Mouse (Mus musculus) CH12.LX (cell line): ENCODE data around the gene Gabrb1. TPM values are rescaled to one million over a fixed set of nuclear protein-coding genes. Genes with fewer than 3 reads are reported as not detected.

Source experiments
- DNase-seq: peaks from one replicate; pipeline ENCODE4 v3.0.0-alpha.2; 2013; ENCODE audit errors: extremely low read depth
- H3K27ac ChIP-seq: 2 replicates; pipeline ENCODE4 v1.5.1; 2012; ENCODE audit warnings: low read depth, mild to moderate bottlenecking, control low read depth, moderate library complexity; ENCODE audit not compliant: insufficient read depth
- H3K27me3 ChIP-seq: replicated peaks from 2 replicates; pipeline ENCODE3; 2012; ENCODE audit warnings: inconsistent platforms
- H3K36me3 ChIP-seq, 2 experiments: replicated peaks in 1 of 2; 2 replicates each; pipeline versions ENCODE3 to v1.6.1; 2012; ENCODE audit warnings: inconsistent platforms in 1 of 2, low read length in 1 of 2, mild to moderate bottlenecking in 1 of 2, mixed read lengths in 1 of 2, moderate library complexity in 1 of 2; ENCODE audit not compliant: control insufficient read depth in 1 of 2, insufficient read depth in 1 of 2
- H3K4me1 ChIP-seq, 2 experiments: 2 replicates each; pipeline ENCODE4 v1.6.1; 2012; ENCODE audit warnings: inconsistent platforms in 1 of 2, moderate library complexity in 1 of 2; ENCODE audit not compliant: insufficient read depth in 2 of 2, control insufficient read depth in 1 of 2
- H3K4me2 ChIP-seq: 2 replicates; pipeline ENCODE4 v1.6.1; 2012; ENCODE audit warnings: low read depth, mild to moderate bottlenecking, control low read depth; ENCODE audit not compliant: poor library complexity, insufficient read depth, severe bottlenecking
- H3K4me3 ChIP-seq, 3 experiments: fragments of 150-350 bp in 1 of 3; sonication (generic) in 1 of 3; replicated peaks in 1 of 3; 2 replicates each; pipeline versions ENCODE3 to v1.5.1; 2011 to 2012; ENCODE audit warnings: low read depth in 2 of 3, low read length in 2 of 3, mild to moderate bottlenecking in 2 of 3, moderate library complexity in 2 of 3, control low read depth in 1 of 3, improper control_type of control experiment in 1 of 3, inconsistent platforms in 1 of 3, mixed read lengths in 1 of 3; ENCODE audit not compliant: poor library complexity in 1 of 3
- H3K79me2 ChIP-seq: replicated peaks from 2 replicates; pipeline ENCODE4 v1.6.1; 2012; ENCODE audit warnings: mild to moderate bottlenecking, moderate library complexity; ENCODE audit not compliant: control insufficient read depth, poor library complexity, insufficient read depth, severe bottlenecking; ENCODE audit errors: extremely low read depth
- H3K9ac ChIP-seq: 2 replicates; pipeline ENCODE4 v1.6.1; 2012; ENCODE audit warnings: low read depth, mild to moderate bottlenecking, control low read depth, moderate library complexity; ENCODE audit not compliant: insufficient read depth
- H3K9me3 ChIP-seq: replicated peaks from 2 replicates; pipeline ENCODE3; 2012; ENCODE audit warnings: low read length, inconsistent platforms, mixed read lengths
- BHLHE40 ChIP-seq: IDR thresholded peaks from 2 replicates; pipeline ENCODE4 v1.6.1; 2011; ENCODE audit warnings: mild to moderate bottlenecking, low read depth, low read length, improper control_type of control experiment
- CHD2 ChIP-seq: IDR thresholded peaks from 2 replicates; pipeline ENCODE4 v1.6.1; 2011; ENCODE audit warnings: low read length, improper control_type of control experiment
- CTCF ChIP-seq, 2 experiments: IDR thresholded peaks in 1 of 2; conservative IDR thresholded peaks in 1 of 2; 2 replicates each; pipeline ENCODE4 v1.5.1; 2011 to 2012; ENCODE audit warnings: low read depth in 2 of 2, low read length in 2 of 2, improper control_type of control experiment in 1 of 2, inconsistent platforms in 1 of 2, mild to moderate bottlenecking in 1 of 2, moderate library complexity in 1 of 2
- ELF1 ChIP-seq: IDR thresholded peaks from 2 replicates; pipeline ENCODE4 v1.6.1; 2014; ENCODE audit warnings: low read depth, mild to moderate bottlenecking, inconsistent platforms, low read length, improper control_type of control experiment
- ETS1 ChIP-seq: conservative IDR thresholded peaks from 2 replicates; pipeline ENCODE4 v1.6.1; 2012; ENCODE audit warnings: low read depth, mild to moderate bottlenecking, inconsistent platforms, low read length, improper control_type of control experiment, moderate library complexity
- HCFC1 ChIP-seq: IDR thresholded peaks from 2 replicates; pipeline ENCODE4 v1.6.1; 2012; ENCODE audit warnings: low read depth, mild to moderate bottlenecking, inconsistent platforms, low read length, improper control_type of control experiment
- IRF4 ChIP-seq: IDR thresholded peaks from 2 replicates; pipeline ENCODE4 v1.6.1; 2014; ENCODE audit warnings: low read depth, mild to moderate bottlenecking, inconsistent platforms, low read length, improper control_type of control experiment
- JUN ChIP-seq: IDR thresholded peaks from 2 replicates; pipeline ENCODE4 v1.6.1; 2011; ENCODE audit warnings: low read depth, mild to moderate bottlenecking, low read length, improper control_type of control experiment, moderate library complexity; ENCODE audit not compliant: insufficient read depth
- JUND ChIP-seq: conservative IDR thresholded peaks from 2 replicates; pipeline ENCODE4 v1.6.1; 2011; ENCODE audit warnings: low read depth, low read length, improper control_type of control experiment
- KAT2A ChIP-seq: IDR thresholded peaks from 2 replicates; pipeline ENCODE4 v1.6.1; 2012; ENCODE audit warnings: low read length, improper control_type of control experiment, inconsistent platforms; ENCODE audit not compliant: insufficient replicate concordance
- MAFK ChIP-seq: IDR thresholded peaks from 2 replicates; pipeline ENCODE4 v1.6.1; 2011; ENCODE audit warnings: low read length, improper control_type of control experiment; ENCODE audit not compliant: insufficient replicate concordance
- MAX ChIP-seq: IDR thresholded peaks from 2 replicates; pipeline ENCODE4 v1.6.1; 2011; ENCODE audit warnings: low read length, improper control_type of control experiment
- MAZ ChIP-seq: IDR thresholded peaks from 2 replicates; pipeline ENCODE4 v1.6.1; 2012; ENCODE audit warnings: low read depth, mild to moderate bottlenecking, inconsistent platforms, low read length, improper control_type of control experiment, moderate library complexity
- MXI1 ChIP-seq: IDR thresholded peaks from 2 replicates; pipeline ENCODE4 v1.6.1; 2011; ENCODE audit warnings: mild to moderate bottlenecking, low read depth, low read length, improper control_type of control experiment
- NELFE ChIP-seq: IDR thresholded peaks from 2 replicates; pipeline ENCODE4 v1.6.1; 2011; ENCODE audit warnings: low read depth, low read length, improper control_type of control experiment
- PAX5 ChIP-seq: IDR thresholded peaks from 2 replicates; pipeline ENCODE4 v1.6.1; 2012; ENCODE audit warnings: low read length, inconsistent platforms, mixed read lengths
- POLR2A ChIP-seq: IDR thresholded peaks from 2 replicates; pipeline ENCODE4 v1.6.1; 2011; ENCODE audit warnings: low read depth, mild to moderate bottlenecking, improper control_type of control experiment, low read length
- RAD21 ChIP-seq: IDR thresholded peaks from 2 replicates; pipeline ENCODE4 v1.6.1; 2011; ENCODE audit warnings: low read depth, mild to moderate bottlenecking, low read length, improper control_type of control experiment, moderate library complexity
- RCOR1 ChIP-seq: conservative IDR thresholded peaks from 2 replicates; pipeline ENCODE4 v1.6.1; 2012; ENCODE audit warnings: low read depth, mild to moderate bottlenecking, inconsistent platforms, low read length, improper control_type of control experiment
- TCF12 ChIP-seq: IDR thresholded peaks from 2 replicates; pipeline ENCODE4 v1.6.1; 2014; ENCODE audit warnings: low read depth, mild to moderate bottlenecking, inconsistent platforms, low read length, improper control_type of control experiment
- UBTF ChIP-seq: IDR thresholded peaks from 2 replicates; pipeline ENCODE4 v1.6.1; 2012; ENCODE audit warnings: low read depth, mild to moderate bottlenecking, inconsistent platforms, low read length, improper control_type of control experiment, moderate library complexity
- USF2 ChIP-seq: conservative IDR thresholded peaks from 2 replicates; pipeline ENCODE4 v1.6.1; 2011; ENCODE audit warnings: low read depth, low read length, improper control_type of control experiment
- ZC3H11A ChIP-seq: IDR thresholded peaks from 2 replicates; pipeline ENCODE4 v1.6.1; 2012; ENCODE audit warnings: low read depth, mild to moderate bottlenecking, inconsistent platforms, low read length, improper control_type of control experiment
- ZKSCAN1 ChIP-seq: IDR thresholded peaks from 2 replicates; pipeline ENCODE4 v1.6.1; 2012; ENCODE audit warnings: low read depth, inconsistent platforms, low read length, improper control_type of control experiment, borderline replicate concordance
- ZMIZ1 ChIP-seq: IDR thresholded peaks from 2 replicates; pipeline ENCODE4 v1.6.1; 2012; ENCODE audit warnings: low read depth, mild to moderate bottlenecking, inconsistent platforms, low read length, improper control_type of control experiment
- ZNF384 ChIP-seq: IDR thresholded peaks from 2 replicates; pipeline ENCODE4 v1.6.1; 2012; ENCODE audit warnings: low read depth, low read length, improper control_type of control experiment, inconsistent platforms
- dilution Hi-C: fragments of 300-500 bp; cut with MboI; formaldehyde crosslinking; loops from 2 replicates; pipeline ENCODE4 v1.14.3; 2020; ENCODE audit warnings: low sequenced_read_pairs; ENCODE audit not compliant: extremely low pct_unique_long_range_greater_than_20kb, extremely low pct_ligation_motif_present
- in situ Hi-C: fragments of 300-500 bp; cut with MboI; formaldehyde crosslinking; loops from 3 replicates; pipeline ENCODE4 v1.14.3; 2019; ENCODE audit warnings: low sequenced_read_pairs, low pct_ligation_motif_present, low pct_unique_long_range_greater_than_20kb, mixed read lengths
- polyA plus RNA-seq: library from polyadenylated mRNA; unstranded; fragments of >175 nt; gene quantifications from 2 replicates; pipeline ENCODE4 v1.2.1, GENCODE M21; 2012; ENCODE audit warnings: low read depth; ENCODE audit not compliant: insufficient read length
- total RNA-seq, 2 experiments: library from RNA; depleted of rRNA; stranded (reverse); fragments of 300-350 nt in 1 of 2; fragments of >200 nt in 1 of 2; gene quantifications; 2 replicates each; pipeline ENCODE4 v1.2.3; 2012 to 2014

The Gabrb1 gene
- total and polyA plus RNA-seq, 3 experiments: 0.04 TPM; not detected in 2

GRCm38 (mm10) chr5:71648108-71648507 is 9.8 kb upstream of the Gabrb1 start:
- no peak overlapping the region for H3K27ac ChIP-seq
- in situ Hi-C loops: no loop called here
- TF ChIP-seq ZNF384 (no peak), POLR2A (no peak), JUND (no peak), JUN (no peak), ELF1 (no peak), MAZ (no peak), USF2 (no peak), RCOR1 (no peak), UBTF (no peak), CHD2 (no peak)
- H3K9ac ChIP-seq: no peak overlapping the region
- H3K9me3 ChIP-seq: no peaks in the 10 kb centered on the region
- 0 out of 4 replicates have a peak, but pooled peaks cover 0 to 4% of the 10 kb centered on the region in 2 experiments for H3K4me1 ChIP-seq
- H3K27me3 ChIP-seq: no peaks in the 10 kb centered on the region
- no peak for DNase-seq
- H3K4me2 ChIP-seq: no peak overlapping the region
- no peak overlapping the region for H3K4me3 ChIP-seq
- no peaks in the 10 kb centered on the region for H3K79me2 ChIP-seq
- dilution Hi-C loops: no loop called here
- H3K36me3 ChIP-seq: no peaks in the 10 kb centered on the region

DNA sequence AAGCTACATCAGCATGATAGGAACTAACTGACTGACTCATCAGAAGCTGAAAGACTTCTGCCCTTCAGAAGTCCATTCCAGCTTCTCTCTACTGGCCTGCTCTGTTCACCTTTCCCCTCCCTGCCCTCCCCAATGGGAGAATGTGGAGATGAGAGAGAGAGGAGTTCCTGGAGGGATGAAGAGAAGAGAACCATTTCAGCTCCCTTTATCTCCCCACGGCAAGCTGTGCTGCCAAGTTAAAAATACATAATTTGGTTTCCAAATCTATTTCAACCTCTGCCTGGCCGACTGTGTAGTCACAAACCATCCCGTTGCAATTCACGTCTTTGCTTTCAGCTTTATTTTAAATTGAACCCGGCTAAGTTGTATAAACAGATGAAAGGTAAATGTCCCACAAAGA is 3.9 kb upstream of the Gabrb1 start:
- in situ Hi-C loops: no loop called here

More for the DNA sequence above, 3.9 kb upstream of the Gabrb1 start:
- Histone ChIP-seq H3K9me3 (peaks cover 5% of the 10 kb centered on the region), H3K9ac (no peak overlapping the region)
- TF ChIP-seq MAX (no peak), MAFK (no peak), HCFC1 (no peak), JUND (no peak), CTCF (conservative IDR thresholded peaks at IDR 0.05 in 1 of 2, IDR thresholded peaks at IDR 0.05 in 1 of 2; ENCODE audit: low read depth in 2 of 2, low read length in 2 of 2) (no peak), MXI1 (no peak), ETS1 (no peak), ZC3H11A (no peak), KAT2A (no peak), ZMIZ1 (no peak), ZKSCAN1 (no peak), TCF12 (no peak), PAX5 (no peak), RAD21 (no peak), JUN (no peak), BHLHE40 (no peak), MAZ (no peak), NELFE (no peak), UBTF (no peak), IRF4 (no peak)
- TF ChIP-seq, all 38 proteins: peak for 0
- Histone ChIP-seq H3K4me1 (0 out of 4 replicates have a peak, but pooled peaks cover 0 to 4% of the 10 kb centered on the region in 2 experiments), H3K27ac (no peak overlapping the region), H3K4me2 (no peak overlapping the region), H3K4me3 (no peak overlapping the region), H3K79me2 (no peaks in the 10 kb centered on the region), H3K36me3 (no peaks in the 10 kb centered on the region), H3K27me3 (no peaks in the 10 kb centered on the region)
- dilution Hi-C loops: no loop called here
- no peak for DNase-seq
